Mouse (Mus musculus): ENCODE measurements around the gene Ankrd22. TPM values are rescaled to one million over a fixed set of nuclear protein-coding genes. Genes with fewer than 3 reads are reported as not detected.

Ankrd22 gene
- polyA plus RNA-seq, 1 experiment = 0.36 TPM

GRCm38 (mm10) chr19:34194132-34194745 is 28.4 kb upstream of the Ankrd22 start:
- 41% methylated on average over 6 of the region's 6 CpGs for WGBS
- peak overlapping the region; percentile 5; the same call in 1 of the 2 replicates for H3K27ac ChIP-seq (ENCODE audit: insufficient read depth, low read length)
- DNase-seq (ENCODE audit: low read depth in 1 of 2, low spot score in 2 of 2) = no peak
- no peaks in the 10 kb centered on the region for H3K36me3 ChIP-seq (ENCODE audit: control insufficient read depth, insufficient read depth, low read length)
- H3K27me3 ChIP-seq (ENCODE audit: control insufficient read depth, insufficient read depth, low read length) = no peaks in the 10 kb centered on the region
- H3K4me1 ChIP-seq (ENCODE audit: control insufficient read depth, insufficient read depth, insufficient read length) = peaks cover 17% of the 10 kb centered on the region
- peak overlapping the region; percentile 37; the same call in 1 of the 2 replicates for H3K4me3 ChIP-seq (ENCODE audit: extremely low read depth, insufficient read depth, insufficient read length)
- no peak for TF ChIP-seq POLR2A (IDR thresholded peaks at IDR 0.05; ENCODE audit: low read depth, low read length)
- TF ChIP-seq CTCF (IDR thresholded peaks at IDR 0.05; ENCODE audit: extremely low read depth, insufficient read depth, insufficient read length, insufficient replicate concordance) = no peak

DNA sequence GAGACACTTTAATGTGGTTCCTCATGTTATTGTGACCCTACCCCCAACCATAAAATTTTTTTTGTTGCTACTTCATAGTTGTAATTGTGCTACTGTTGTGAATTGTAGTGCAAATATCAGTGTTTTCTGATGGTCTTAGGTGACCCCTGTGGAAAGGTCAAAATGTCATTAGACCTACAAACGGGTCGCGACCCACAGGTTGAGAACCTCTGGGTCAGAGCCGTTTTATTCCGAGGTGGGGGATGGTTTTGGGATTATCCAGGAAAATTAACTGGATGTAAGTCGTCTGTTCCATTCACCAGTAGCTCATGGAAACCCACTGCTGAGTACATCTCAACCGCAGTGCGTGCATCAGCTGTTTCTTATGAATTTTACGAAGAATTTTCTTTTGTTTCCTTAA is 27.8 kb upstream of the Ankrd22 start:
- H3K27ac ChIP-seq (ENCODE audit: insufficient read depth, low read length) = peak overlapping the region; percentile 5; the same call in 1 of the 2 replicates
- no peak for DNase-seq (ENCODE audit: low read depth in 1 of 2, low spot score in 2 of 2)
- WGBS = 41% methylated on average over 9 of the region's 9 CpGs

GRCm38 (mm10) chr19:34193149-34193548 is 27.3 kb upstream of the Ankrd22 start:
- Histone ChIP-seq H3K27ac (ENCODE audit: insufficient read depth, low read length) (peak overlapping the region; percentile 80), H3K36me3 (ENCODE audit: control insufficient read depth, insufficient read depth, low read length) (no peaks in the 10 kb centered on the region), H3K4me1 (ENCODE audit: control insufficient read depth, insufficient read depth, insufficient read length) (peaks cover 10% of the 10 kb centered on the region), H3K27me3 (ENCODE audit: control insufficient read depth, insufficient read depth, low read length) (no peaks in the 10 kb centered on the region), H3K4me3 (ENCODE audit: extremely low read depth, insufficient read depth, insufficient read length) (peak overlapping the region; percentile 95)
- DNase-seq (ENCODE audit: low read depth in 1 of 2, low spot score in 2 of 2) = no peak
- no peak for TF ChIP-seq POLR2A (IDR thresholded peaks at IDR 0.05; ENCODE audit: low read depth, low read length)
- no peak for TF ChIP-seq CTCF (IDR thresholded peaks at IDR 0.05; ENCODE audit: extremely low read depth, insufficient read depth, insufficient read length, insufficient replicate concordance)
- 0% methylated on average over 9 of the region's 9 CpGs for WGBS

More for the DNA sequence above, 27.8 kb upstream of the Ankrd22 start:
- Histone ChIP-seq H3K4me1 (ENCODE audit: control insufficient read depth, insufficient read depth, insufficient read length) (peaks cover 13% of the 10 kb centered on the region), H3K36me3 (ENCODE audit: control insufficient read depth, insufficient read depth, low read length) (no peaks in the 10 kb centered on the region), H3K27me3 (ENCODE audit: control insufficient read depth, insufficient read depth, low read length) (no peaks in the 10 kb centered on the region), H3K4me3 (ENCODE audit: extremely low read depth, insufficient read depth, insufficient read length) (peak overlapping the region; percentile 54)
- TF ChIP-seq POLR2A (IDR thresholded peaks at IDR 0.05; ENCODE audit: low read depth, low read length) (no peak), CTCF (IDR thresholded peaks at IDR 0.05; ENCODE audit: extremely low read depth, insufficient read depth, insufficient read length, insufficient replicate concordance) (no peak)

GRCm38 (mm10) chr19:34192008-34192963 is 26.4 kb upstream of the Ankrd22 start, which contains the start of gene Stambpl1:
Gene Stambpl1 (plus strand): TSS chr19:34192229.
- under 1% methylated on average over 62 of the region's 62 CpGs for WGBS
- peaks cover 10% of the 10 kb centered on the region for H3K4me1 ChIP-seq (ENCODE audit: control insufficient read depth, insufficient read depth, insufficient read length)
- H3K4me3 ChIP-seq (ENCODE audit: extremely low read depth, insufficient read depth, insufficient read length) = peak within 1 kb of the TSS; percentile 95
- no peaks in the 10 kb centered on the region for H3K36me3 ChIP-seq (ENCODE audit: control insufficient read depth, insufficient read depth, low read length)
- no peaks in the 10 kb centered on the region for H3K27me3 ChIP-seq (ENCODE audit: control insufficient read depth, insufficient read depth, low read length)
- peak within 1 kb of the TSS; percentile 90 for H3K27ac ChIP-seq (ENCODE audit: insufficient read depth, low read length)
- peak; percentile 62 to 87 for DNase-seq (ENCODE audit: low read depth in 1 of 2, low spot score in 2 of 2)
- TF ChIP-seq CTCF (IDR thresholded peaks at IDR 0.05; ENCODE audit: extremely low read depth, insufficient read depth, insufficient read length, insufficient replicate concordance) = no peak
- peak; percentile 28 for TF ChIP-seq POLR2A (IDR thresholded peaks at IDR 0.05; ENCODE audit: low read depth, low read length)

- WGBS = 57% methylated on average over 10 of the region's 10 CpGs
- TF ChIP-seq POLR2A (IDR thresholded peaks at IDR 0.05; ENCODE audit: low read depth, low read length) = no peak
- no peak for TF ChIP-seq CTCF (IDR thresholded peaks at IDR 0.05; ENCODE audit: extremely low read depth, insufficient read depth, insufficient read length, insufficient replicate concordance)
- H3K27ac ChIP-seq (ENCODE audit: insufficient read depth, low read length) = peak overlapping the region; percentile 23; the same call in 1 of the 2 replicates
- peak overlapping the region; percentile 95 for H3K4me3 ChIP-seq (ENCODE audit: extremely low read depth, insufficient read depth, insufficient read length)
- H3K36me3 ChIP-seq (ENCODE audit: control insufficient read depth, insufficient read depth, low read length) = no peaks in the 10 kb centered on the region
- no peaks in the 10 kb centered on the region for H3K27me3 ChIP-seq (ENCODE audit: control insufficient read depth, insufficient read depth, low read length)
- no peak for DNase-seq (ENCODE audit: low read depth in 1 of 2, low spot score in 2 of 2)
- peaks cover 10% of the 10 kb centered on the region for H3K4me1 ChIP-seq (ENCODE audit: control insufficient read depth, insufficient read depth, insufficient read length)
Observed at GRCm38 (mm10) chr19:34191645-34192007, 25.8 kb upstream of the Ankrd22 start.

GRCm38 (mm10) chr19:34186845-34187244 is 21.0 kb upstream of the Ankrd22 start:
- TF ChIP-seq POLR2A (IDR thresholded peaks at IDR 0.05; ENCODE audit: low read depth, low read length) (no peak), CTCF (IDR thresholded peaks at IDR 0.05; ENCODE audit: extremely low read depth, insufficient read depth, insufficient read length, insufficient replicate concordance) (no peak)
- Histone ChIP-seq H3K4me3 (ENCODE audit: extremely low read depth, insufficient read depth, insufficient read length) (no peak overlapping the region), H3K27ac (ENCODE audit: insufficient read depth, low read length) (no peak overlapping the region), H3K4me1 (ENCODE audit: control insufficient read depth, insufficient read depth, insufficient read length) (no peaks in the 10 kb centered on the region), H3K27me3 (ENCODE audit: control insufficient read depth, insufficient read depth, low read length) (no peaks in the 10 kb centered on the region), H3K36me3 (ENCODE audit: control insufficient read depth, insufficient read depth, low read length) (no peaks in the 10 kb centered on the region)
- WGBS = 44% methylated on average over 4 of the region's 4 CpGs
- no peak for DNase-seq (ENCODE audit: low read depth in 1 of 2, low spot score in 2 of 2)

All from spleen, adult 2 months (tissue).